Mouse (Mus musculus) liver, adult 10 weeks (tissue): ENCODE data around the gene Syce3. TPM values are rescaled to one million over a fixed set of nuclear protein-coding genes. Genes with fewer than 3 reads are reported as not detected.

Experiments
- polyA plus RNA-seq: library from polyadenylated mRNA; stranded (reverse); fragments of 350-450 nt; fragmentation: Illumina TruSeq; extraction: RNeasy Lipid Tissue Mini Kit (QIAGEN cat#74804); gene quantifications from one replicate; pipeline ENCODE4 v1.2.3, GENCODE M21; 2014; ENCODE audit warnings: low read depth, low replicate concordance

The Syce3 gene
- polyA plus RNA-seq: not detected

DNA sequence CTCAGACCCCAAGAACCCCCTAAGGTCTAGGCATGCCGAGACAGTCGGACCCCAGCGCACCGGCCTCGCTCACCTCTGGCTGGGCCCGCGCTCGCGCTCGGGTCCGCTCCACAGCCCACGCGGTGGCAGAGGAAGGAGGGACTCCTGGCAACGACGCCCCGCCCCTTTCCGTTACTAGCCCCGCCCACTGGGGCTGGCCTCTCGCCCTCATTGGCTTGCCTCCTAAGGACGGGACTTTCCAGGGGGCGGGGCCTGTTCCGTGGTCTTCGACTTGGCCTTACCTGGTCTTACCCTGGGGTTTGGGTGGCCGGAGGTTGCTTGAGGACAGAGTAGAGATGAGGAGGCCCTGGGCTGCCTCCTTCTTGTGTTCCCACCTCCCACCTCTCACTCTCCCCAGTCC is at the start of gene Syce3:
TSS of gene Syce3 (minus strand) at position 386 of the 400 bp plus-strand sequence.

GRCm38 (mm10) chr15:89453865-89454478 is 43.7 kb upstream of the Syce3 start, which contains the start of gene Mapk8ip2:
TSS of gene Mapk8ip2 (plus strand) at chr15:89453913.

GRCm38 (mm10) chr15:89429352-89430221 is 19.3 kb upstream of the Syce3 start, which contains the start of the genes C730034F03Rik, Gm44502 and Chkb:
TSS of gene C730034F03Rik (plus strand) at chr15:89429589.
TSS of gene Gm44502 (minus strand) at chr15:89429696.
TSS of gene Chkb (minus strand) at chr15:89429908.

GRCm38 (mm10) chr15:89425711-89426121 is 15.4 kb upstream of the Syce3 start, which contains the start of gene Cpt1b:
TSS of gene Cpt1b (minus strand) at chr15:89425863.

GRCm38 (mm10) chr15:89384617-89385016 is 25.7 kb downstream of the Syce3 start, which contains the start of gene Klhdc7b:
TSS of gene Klhdc7b (plus strand) at chr15:89384917.

GRCm38 (mm10) chr15:89378831-89379401 is 31.4 kb downstream of the Syce3 start, which contains the start of gene Odf3b:
TSS of gene Odf3b (minus strand) at chr15:89379282.

GRCm38 (mm10) chr15:89376957-89377356 is 33.3 kb downstream of the Syce3 start, which contains the start of gene Tymp:
TSS of gene Tymp (minus strand) at chr15:89377039.

GRCm38 (mm10) chr15:89373762-89374248 is 36.5 kb downstream of the Syce3 start, which contains the start of gene Sco2:
TSS of gene Sco2 (minus strand) at chr15:89373846.

DNA sequence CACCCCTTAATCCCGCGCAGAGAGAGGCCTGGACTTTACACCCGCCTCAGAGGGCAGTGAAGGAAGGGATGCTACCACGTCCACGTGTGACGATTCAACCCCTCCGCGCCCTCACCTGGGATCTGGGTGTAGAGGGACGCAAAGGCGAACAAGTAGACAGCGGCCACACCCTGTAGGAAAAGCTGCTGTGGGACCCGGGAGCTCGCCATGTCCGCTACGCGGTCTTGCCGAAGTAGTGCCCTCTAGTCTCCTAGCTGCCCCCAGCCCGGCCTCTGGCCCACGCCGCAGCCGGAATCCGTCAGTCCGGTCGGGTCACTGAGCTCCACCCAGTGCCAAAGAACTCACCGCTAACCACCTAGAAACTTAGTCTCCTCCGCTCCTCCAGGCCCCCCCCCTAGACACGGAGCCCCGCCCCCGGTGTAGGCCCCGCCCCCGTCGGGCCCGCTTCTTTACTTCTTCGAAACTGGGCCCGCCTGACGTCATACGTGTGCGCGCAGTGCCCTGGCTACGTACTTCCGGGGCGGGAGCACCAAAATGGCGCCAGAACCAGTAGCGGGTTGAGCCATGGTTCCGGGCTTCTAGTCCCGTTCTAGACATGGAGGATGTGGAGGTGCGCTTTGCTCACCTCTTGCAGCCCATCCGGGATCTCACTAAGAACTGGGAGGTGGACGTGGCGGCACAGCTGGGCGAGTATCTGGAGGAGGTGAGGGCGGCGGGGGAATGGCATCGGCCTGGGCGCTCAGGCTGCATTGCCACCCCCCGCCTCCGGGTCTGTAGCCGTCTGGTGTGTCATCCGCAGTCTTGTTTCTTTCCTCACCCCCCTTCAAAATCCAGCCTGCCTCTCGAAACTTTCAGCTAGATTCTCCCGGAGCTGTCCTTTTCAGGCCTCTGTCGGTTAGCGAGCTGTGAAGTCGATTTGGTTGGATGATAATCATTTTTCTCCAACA is 54.8 kb downstream of the Syce3 start, which contains the start of the genes Lmf2 and Ncaph2:
TSS of gene Lmf2 (minus strand) at position 419 of the 947 bp plus-strand sequence.
TSS of gene Ncaph2 (plus strand) at position 479 of the 947 bp plus-strand sequence.

Other genes with a start within 250 kb of the Syce3 start
- 6.3 TPM for gene Plxnb2, start 229.7 kb downstream of the Syce3 start, polyA plus RNA-seq
- 0.56 TPM for gene Dennd6b, start 214.0 kb downstream of the Syce3 start, polyA plus RNA-seq
- 9.0 TPM for gene Ppp6r2, start 198.9 kb downstream of the Syce3 start, polyA plus RNA-seq
- 2.2 TPM for gene Sbf1, start 95.2 kb downstream of the Syce3 start, polyA plus RNA-seq
- not detected for gene Adm2, start 87.8 kb downstream of the Syce3 start, polyA plus RNA-seq
- gene Miox, start 76.1 kb downstream of the Syce3 start, polyA plus RNA-seq: not detected
- 0.72 TPM for gene Lmf2, start 54.8 kb downstream of the Syce3 start, polyA plus RNA-seq
- 9.0 TPM for gene Ncaph2, start 54.8 kb downstream of the Syce3 start, polyA plus RNA-seq
- 5.9 TPM for gene Sco2, start 36.7 kb downstream of the Syce3 start, polyA plus RNA-seq
- gene Tymp, start 33.5 kb downstream of the Syce3 start, polyA plus RNA-seq: 2.1 TPM
- not detected for gene Odf3b, start 31.2 kb downstream of the Syce3 start, polyA plus RNA-seq
- not detected for gene Klhdc7b, start 25.6 kb downstream of the Syce3 start, polyA plus RNA-seq
- 0.61 TPM for gene Cpt1b, start 15.4 kb upstream of the Syce3 start, polyA plus RNA-seq
- 2.3 TPM for gene C730034F03Rik, start 19.1 kb upstream of the Syce3 start, polyA plus RNA-seq
- not detected for gene Gm44502, start 19.2 kb upstream of the Syce3 start, polyA plus RNA-seq
- gene Chkb, start 19.4 kb upstream of the Syce3 start, polyA plus RNA-seq: 55.7 TPM
- gene Mapk8ip2, start 43.4 kb upstream of the Syce3 start, polyA plus RNA-seq: not detected
- 3.4 TPM for gene Arsa, start 66.9 kb upstream of the Syce3 start, polyA plus RNA-seq
- gene Shank3, start 89.1 kb upstream of the Syce3 start, polyA plus RNA-seq: 0.32 TPM
- gene Acr, start 157.8 kb upstream of the Syce3 start, polyA plus RNA-seq: not detected
- 3.1 TPM for gene Rabl2, start 181.4 kb upstream of the Syce3 start, polyA plus RNA-seq